Mouse (Mus musculus) megakaryocyte, embryonic 14.5 days (primary cell): ENCODE results near the gene Rbms3. TPM values are rescaled to one million over a fixed set of nuclear protein-coding genes. Genes with fewer than 3 reads are reported as not detected.
A peak's percentile ranks its signal among the peaks of the same experiment; 100 is the strongest.

Experiments used
- H3K27me3 ChIP-seq: replicated peaks from 2 replicates; pipeline ENCODE3; 2012; ENCODE audit warnings: inconsistent platforms
- H3K36me3 ChIP-seq: replicated peaks from 2 replicates; pipeline ENCODE3; 2012; ENCODE audit warnings: low read length, inconsistent platforms, mixed read lengths
- H3K4me1 ChIP-seq: 2 replicates; pipeline ENCODE4 v1.6.1; 2012; ENCODE audit warnings: inconsistent platforms
- H3K4me3 ChIP-seq: replicated peaks from 2 replicates; pipeline ENCODE3; 2012; ENCODE audit warnings: moderate library complexity, mild to moderate bottlenecking, inconsistent platforms
- H3K9me3 ChIP-seq: 2 replicates; pipeline ENCODE4 v1.6.1; 2012; ENCODE audit warnings: inconsistent platforms
- FLI1 ChIP-seq: IDR thresholded peaks from 2 replicates; pipeline ENCODE4 v1.6.1; 2012; ENCODE audit warnings: low read length, inconsistent platforms, mixed read lengths
- GATA1 ChIP-seq: IDR thresholded peaks from 3 replicates; pipeline ENCODE4 v1.6.1; 2012; ENCODE audit warnings: mixed read lengths, low read length, inconsistent platforms, borderline replicate concordance
- polyA plus RNA-seq: library from polyadenylated mRNA; stranded (reverse); fragments of >175 nt; gene quantifications from 2 replicates; pipeline ENCODE4 v1.2.3, GENCODE M21; 2012; ENCODE audit warnings: low replicate concordance; ENCODE audit not compliant: insufficient read depth

Rbms3 gene
- polyA plus RNA-seq, 1 experiment, result not detected

DNA sequence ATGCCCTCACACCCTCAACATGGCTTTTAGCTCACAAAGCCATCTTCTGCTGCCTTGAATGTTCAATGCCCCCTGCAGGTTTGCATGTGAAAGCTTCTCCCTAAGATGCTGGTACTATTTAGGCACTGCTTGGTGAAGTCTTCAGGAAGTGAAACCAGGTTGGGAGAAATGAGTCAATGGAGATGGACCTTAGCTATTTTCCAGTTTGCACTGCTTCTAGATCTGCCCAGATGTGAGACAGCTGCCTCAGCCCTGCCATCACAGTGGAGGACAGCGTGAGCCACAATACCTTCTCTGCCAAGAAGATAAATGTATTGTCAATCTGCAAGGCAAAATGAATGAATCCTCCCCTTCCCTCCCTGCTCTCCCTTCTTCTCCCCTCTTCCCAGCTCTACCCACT, 599.8 kb downstream of the Rbms3 start:
- Histone ChIP-seq H3K4me3 (no peak overlapping the region), H3K9me3 (peaks cover 34% of the 10 kb centered on the region), H3K27me3 (no peaks in the 10 kb centered on the region), H3K36me3 (no peaks in the 10 kb centered on the region), H3K4me1 (no peaks in the 10 kb centered on the region)
- no peak for TF ChIP-seq FLI1
- TF ChIP-seq GATA1, result no peak

DNA sequence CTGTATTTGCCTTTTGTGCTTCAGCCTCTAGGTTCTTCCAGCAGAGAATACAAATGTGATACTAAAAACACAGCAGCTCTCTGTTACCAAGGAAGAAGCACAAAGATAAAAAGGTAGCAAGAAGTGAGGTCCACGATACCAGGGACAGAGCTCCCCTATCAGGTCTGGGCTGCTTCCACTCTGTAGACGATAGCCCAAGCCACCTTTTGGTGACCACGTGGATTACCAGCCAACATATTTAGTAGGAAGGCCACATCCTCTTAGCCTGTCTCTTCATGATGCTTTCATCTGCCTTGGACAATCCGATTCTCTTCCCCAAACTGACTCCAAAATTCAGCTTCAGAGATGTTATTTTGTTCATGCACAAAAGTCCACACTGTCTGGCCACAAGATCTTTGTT, 601.1 kb downstream of the Rbms3 start:
- Histone ChIP-seq H3K4me3 (no peak overlapping the region), H3K36me3 (no peaks in the 10 kb centered on the region), H3K27me3 (no peaks in the 10 kb centered on the region), H3K9me3 (peaks cover 23% of the 10 kb centered on the region), H3K4me1 (no peaks in the 10 kb centered on the region)
- no peak for TF ChIP-seq GATA1
- no peak for TF ChIP-seq FLI1

DNA sequence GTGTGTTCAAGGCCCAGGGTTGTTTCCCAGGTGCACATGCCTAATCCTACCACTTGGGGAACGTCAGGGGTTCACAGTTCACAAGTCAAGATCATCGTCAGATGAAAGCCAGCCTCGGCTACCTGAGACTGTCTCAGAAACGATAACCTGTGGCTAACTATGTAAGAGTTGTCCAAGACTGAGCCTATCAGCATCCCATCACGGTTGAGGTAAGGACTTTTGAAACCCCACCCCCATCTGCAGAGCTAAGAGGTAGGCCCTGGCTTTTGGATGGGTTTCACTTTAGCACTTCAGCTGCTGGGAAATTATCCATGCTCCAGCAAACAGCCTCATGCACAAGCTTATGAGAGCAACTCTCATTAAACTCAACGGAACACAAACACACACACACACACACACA, 607.6 kb downstream of the Rbms3 start:
- Histone ChIP-seq H3K4me1 (no peaks in the 10 kb centered on the region), H3K36me3 (no peaks in the 10 kb centered on the region), H3K27me3 (no peaks in the 10 kb centered on the region), H3K4me3 (no peak overlapping the region), H3K9me3 (peaks cover 54% of the 10 kb centered on the region)
- TF ChIP-seq FLI1, result no peak

DNA sequence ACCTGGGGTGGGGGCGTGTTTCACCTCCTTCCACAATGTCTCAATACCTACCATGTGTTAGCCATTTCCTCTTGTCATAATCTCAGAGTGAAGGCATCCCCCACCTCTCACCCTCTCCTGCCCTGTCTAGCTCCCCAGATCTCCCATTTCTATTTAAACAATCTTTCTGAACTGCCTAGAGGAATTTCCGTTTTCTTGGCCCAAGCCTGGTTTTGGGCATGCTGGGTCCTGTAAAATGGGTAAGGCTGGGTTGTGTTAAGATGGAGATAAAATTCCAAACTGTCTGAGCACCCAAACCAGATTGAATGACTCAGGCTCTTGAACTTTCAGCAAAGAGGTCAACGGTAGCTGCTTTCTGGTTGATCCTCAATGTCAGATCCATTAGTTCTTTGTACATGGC, 608.2 kb downstream of the Rbms3 start:
- no peaks in the 10 kb centered on the region for H3K27me3 ChIP-seq
- no peak overlapping the region for H3K4me3 ChIP-seq
- no peak for TF ChIP-seq FLI1
- H3K36me3 ChIP-seq, result no peaks in the 10 kb centered on the region
- H3K9me3 ChIP-seq, result peaks cover 59% of the 10 kb centered on the region
- H3K4me1 ChIP-seq, result no peaks in the 10 kb centered on the region

DNA sequence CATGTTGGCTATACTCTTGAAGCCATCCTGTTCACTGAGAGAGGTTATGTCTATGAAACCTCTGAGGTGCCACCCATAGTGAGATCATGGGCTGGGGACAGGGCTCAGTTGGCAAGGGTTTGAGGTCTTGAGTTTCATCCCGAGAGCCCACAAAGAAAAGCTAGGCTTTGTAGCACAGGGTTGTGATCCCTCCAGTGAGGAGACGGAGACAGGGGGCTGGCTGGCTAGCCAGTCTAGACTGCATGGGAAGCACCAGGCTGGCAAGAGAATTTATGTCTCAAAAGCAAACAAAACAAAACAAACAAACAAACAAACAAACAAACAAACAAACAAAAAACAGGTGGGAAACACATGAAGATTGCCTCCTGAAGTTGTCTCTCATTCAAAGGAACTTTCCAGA, 609.5 kb downstream of the Rbms3 start:
- H3K4me3 ChIP-seq, result no peak overlapping the region

DNA sequence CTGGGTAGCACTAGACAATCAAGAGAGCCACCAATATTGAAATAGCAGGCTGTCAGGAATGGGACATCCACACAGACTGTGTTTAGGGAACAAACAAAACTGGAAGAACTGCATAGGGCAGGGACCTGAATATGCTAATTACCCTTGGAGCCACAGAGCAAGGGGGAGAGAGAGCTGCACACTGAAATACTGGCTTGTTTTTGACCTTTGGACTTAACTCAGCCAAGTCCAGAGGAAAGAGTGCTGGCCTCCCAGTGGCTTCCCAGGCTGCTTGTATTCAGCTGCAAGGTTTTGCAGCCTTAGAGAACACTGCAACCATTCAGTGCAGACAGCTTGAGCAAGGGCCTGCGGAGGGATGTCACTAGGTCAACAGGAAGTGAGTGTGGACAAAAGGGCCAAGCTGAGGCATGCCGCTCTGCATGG, 611.0 kb downstream of the Rbms3 start:
- TF ChIP-seq GATA1 (no peak), FLI1 (no peak)
- no peaks in the 10 kb centered on the region for H3K4me1 ChIP-seq

More for the DNA sequence above, 609.5 kb downstream of the Rbms3 start:
- Histone ChIP-seq H3K27me3 (no peaks in the 10 kb centered on the region), H3K4me1 (no peaks in the 10 kb centered on the region), H3K36me3 (no peaks in the 10 kb centered on the region), H3K9me3 (peaks cover 69% of the 10 kb centered on the region)
- TF ChIP-seq GATA1 (no peak), FLI1 (no peak)

DNA sequence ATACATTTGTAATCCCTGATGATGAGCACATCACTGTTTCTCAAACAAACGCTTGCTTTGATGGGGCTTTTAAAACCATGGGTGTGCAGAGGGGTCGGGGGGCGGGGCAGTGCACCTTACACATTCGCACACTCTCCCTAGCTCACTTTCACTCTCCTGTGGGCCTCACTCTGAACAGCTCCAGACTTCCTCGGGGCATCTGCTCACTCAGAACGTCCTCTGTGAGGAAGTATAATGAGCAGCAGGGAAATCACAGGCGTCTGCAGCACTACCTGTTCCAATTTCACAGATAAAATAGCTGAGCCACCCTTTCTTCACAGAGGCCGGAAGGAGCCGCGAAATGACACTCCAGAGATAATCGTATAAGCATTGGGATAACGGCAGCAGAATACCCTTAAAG, 611.4 kb downstream of the Rbms3 start:
- TF ChIP-seq GATA1 (no peak), FLI1 (no peak)
- Histone ChIP-seq H3K4me1 (no peaks in the 10 kb centered on the region), H3K9me3 (peaks cover 84% of the 10 kb centered on the region), H3K4me3 (no peak overlapping the region), H3K27me3 (no peaks in the 10 kb centered on the region), H3K36me3 (no peaks in the 10 kb centered on the region)

More for the DNA sequence above, 611.0 kb downstream of the Rbms3 start:
- Histone ChIP-seq H3K36me3 (no peaks in the 10 kb centered on the region), H3K9me3 (peaks cover 82% of the 10 kb centered on the region), H3K4me3 (no peak overlapping the region), H3K27me3 (no peaks in the 10 kb centered on the region)

DNA sequence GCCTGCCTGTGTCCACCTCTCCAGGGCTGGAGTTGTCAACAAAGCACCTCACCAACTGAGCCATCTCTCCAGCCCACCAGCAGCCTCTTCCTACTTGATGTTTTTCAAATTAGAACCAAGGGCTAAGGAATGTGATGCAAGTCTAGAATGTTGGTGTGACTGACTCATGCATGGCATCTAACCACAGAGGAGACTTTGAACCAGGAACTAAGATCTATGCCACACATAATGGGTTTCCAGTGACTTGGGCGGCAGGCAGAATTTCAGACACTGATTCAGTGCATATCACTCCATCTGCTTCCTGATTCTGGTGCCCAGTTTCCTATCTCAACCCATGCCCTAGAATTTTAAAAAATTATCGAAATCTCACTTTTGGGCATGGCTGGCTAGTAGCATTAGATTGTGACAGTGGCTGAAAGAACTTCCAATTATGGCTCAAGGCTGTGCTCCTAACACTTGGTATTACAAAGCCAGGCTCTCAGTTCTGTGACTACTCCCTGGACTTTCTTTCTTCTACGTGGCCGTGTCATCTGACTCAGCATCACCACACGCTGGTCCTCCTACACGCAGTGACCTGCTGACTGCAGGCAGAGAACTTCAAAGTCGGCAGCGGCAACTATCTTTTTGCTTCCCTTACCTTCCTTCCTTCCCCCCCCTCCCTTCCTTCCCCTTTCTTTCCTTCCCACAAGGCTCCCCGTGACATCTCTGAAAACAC, 613.0 kb downstream of the Rbms3 start:
- H3K4me1 ChIP-seq, result no peaks in the 10 kb centered on the region
- H3K36me3 ChIP-seq, result no peaks in the 10 kb centered on the region
- TF ChIP-seq GATA1, result no peak
- no peak for TF ChIP-seq FLI1
- no peaks in the 10 kb centered on the region for H3K27me3 ChIP-seq
- peaks cover 78% of the 10 kb centered on the region for H3K9me3 ChIP-seq
- H3K4me3 ChIP-seq, result peak overlapping the region; percentile 33

DNA sequence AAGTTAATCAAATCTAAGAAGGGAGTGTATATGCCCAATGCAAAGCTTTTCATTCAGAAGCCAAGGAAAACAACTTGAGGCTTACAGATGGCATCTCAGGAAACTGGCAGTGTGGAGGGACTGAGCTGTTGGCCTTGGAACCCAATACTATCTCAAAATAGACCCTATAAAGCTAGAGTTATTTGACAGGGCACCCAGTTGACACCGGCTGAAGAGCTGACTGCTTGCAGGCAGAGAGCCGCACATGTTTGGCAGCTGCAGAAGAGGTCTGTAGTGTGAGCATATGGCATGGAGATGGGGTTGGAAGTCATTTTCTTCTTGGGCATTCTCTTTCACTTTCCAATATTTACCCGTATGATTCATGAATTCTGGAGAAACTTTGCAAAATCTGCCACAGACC, 616.3 kb downstream of the Rbms3 start:
- TF ChIP-seq GATA1 (no peak), FLI1 (no peak)
- H3K36me3 ChIP-seq, result no peaks in the 10 kb centered on the region
- H3K27me3 ChIP-seq, result no peaks in the 10 kb centered on the region
- no peak overlapping the region for H3K4me3 ChIP-seq
- H3K9me3 ChIP-seq, result peaks cover 73% of the 10 kb centered on the region
- H3K4me1 ChIP-seq, result no peaks in the 10 kb centered on the region

DNA sequence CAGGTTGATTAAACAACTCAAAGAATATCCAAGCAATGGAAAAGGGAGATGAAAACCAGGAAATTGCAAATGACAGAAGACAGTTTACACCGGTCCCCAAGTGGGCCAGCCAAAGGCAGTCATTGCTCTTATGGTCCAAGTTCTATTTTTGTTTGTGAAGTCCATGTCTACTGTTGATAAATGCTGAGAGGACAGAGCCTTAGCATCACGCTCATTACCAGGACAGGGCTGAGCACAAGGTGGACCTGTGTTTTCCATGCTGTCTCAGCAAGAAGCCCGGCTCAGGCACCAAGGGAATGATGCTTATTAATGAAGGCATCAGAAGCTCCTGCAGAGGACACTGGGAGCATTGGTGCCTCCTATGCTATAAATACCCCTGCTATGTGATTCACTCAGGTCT, 618.9 kb downstream of the Rbms3 start:
- no peak for TF ChIP-seq GATA1
- TF ChIP-seq FLI1, result no peak
- peaks cover 58% of the 10 kb centered on the region for H3K9me3 ChIP-seq
- H3K27me3 ChIP-seq, result no peaks in the 10 kb centered on the region
- H3K4me3 ChIP-seq, result no peak overlapping the region
- no peaks in the 10 kb centered on the region for H3K4me1 ChIP-seq
- H3K36me3 ChIP-seq, result no peaks in the 10 kb centered on the region

DNA sequence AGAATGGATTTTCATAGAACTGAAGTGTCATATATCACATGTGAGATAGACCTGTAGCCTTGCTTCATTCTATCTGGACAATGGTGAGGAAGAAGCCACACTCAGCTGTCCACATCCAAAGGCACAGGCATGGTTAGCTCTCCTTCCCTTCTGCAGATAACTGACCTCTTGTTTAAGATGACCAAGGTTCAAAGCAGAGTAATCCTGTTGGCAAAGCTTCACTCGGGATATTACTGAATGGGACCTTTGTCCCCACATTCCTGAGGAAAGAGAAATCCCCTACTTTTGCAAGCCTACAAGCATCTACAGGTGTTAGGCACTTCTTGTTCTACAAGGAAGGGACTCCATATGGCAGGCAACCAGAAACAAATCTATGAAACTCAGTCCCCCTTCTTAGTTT, 621.5 kb downstream of the Rbms3 start:
- Histone ChIP-seq H3K4me3 (no peak overlapping the region), H3K9me3 (peaks cover 53% of the 10 kb centered on the region), H3K4me1 (no peaks in the 10 kb centered on the region), H3K27me3 (no peaks in the 10 kb centered on the region), H3K36me3 (no peaks in the 10 kb centered on the region)
- TF ChIP-seq FLI1 (no peak), GATA1 (no peak)

DNA sequence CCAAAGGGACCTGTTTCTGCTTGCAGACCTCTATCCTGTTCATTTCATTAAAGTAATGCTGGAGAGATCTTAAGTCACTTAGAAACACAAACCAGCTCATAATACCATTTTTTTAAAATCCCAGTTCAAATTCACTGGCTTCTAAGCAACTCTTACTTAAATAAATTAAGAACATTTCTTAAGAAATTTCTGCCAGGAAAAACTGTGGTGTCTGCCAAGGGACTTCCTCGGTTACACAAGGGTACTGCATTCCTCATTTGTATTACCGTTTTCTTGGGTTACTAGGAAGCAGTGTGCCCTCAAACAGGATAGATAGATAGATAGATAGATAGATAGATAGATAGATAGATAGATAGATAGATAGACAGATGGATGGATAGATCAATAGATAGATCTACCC, 627.6 kb downstream of the Rbms3 start:
- H3K4me1 ChIP-seq, result no peaks in the 10 kb centered on the region
- H3K9me3 ChIP-seq, result peaks cover 38% of the 10 kb centered on the region
- no peaks in the 10 kb centered on the region for H3K27me3 ChIP-seq
- H3K4me3 ChIP-seq, result no peak overlapping the region
- no peak for TF ChIP-seq FLI1
- no peak for TF ChIP-seq GATA1
- H3K36me3 ChIP-seq, result no peaks in the 10 kb centered on the region
